Mouse (Mus musculus) MEL (cell line): ENCODE results near the gene Pard3b. TPM values are rescaled to one million over a fixed set of nuclear protein-coding genes. Genes with fewer than 3 reads are reported as not detected.

Source experiments
- DNase-seq: peaks from one replicate; pipeline ENCODE4 v3.0.0; 2011; ENCODE audit warnings: low read depth, low spot score
- H3K27ac ChIP-seq: 2 replicates; pipeline ENCODE4 v1.5.1; 2012; ENCODE audit warnings: low read depth, mild to moderate bottlenecking, control low read depth, low read length, moderate library complexity; ENCODE audit not compliant: control insufficient read depth
- H3K27me3 ChIP-seq, 2 experiments: fragments of 150-350 bp in 1 of 2; sonication (generic) in 1 of 2; 2 replicates each; pipeline ENCODE4 v1.6.1; 2012; ENCODE audit warnings: low read length in 2 of 2, mild to moderate bottlenecking in 2 of 2, improper control_type of control experiment in 1 of 2, moderate library complexity in 1 of 2; ENCODE audit not compliant: insufficient read depth in 2 of 2, control insufficient read depth in 1 of 2
- H3K36me3 ChIP-seq, 2 experiments: 2 replicates each; pipeline ENCODE4 v1.6.1; 2012 to 2014; ENCODE audit warnings: low read length in 2 of 2, improper control_type of control experiment in 1 of 2, inconsistent platforms in 1 of 2, mild to moderate bottlenecking in 1 of 2; ENCODE audit not compliant: insufficient read depth in 2 of 2, control insufficient read depth in 1 of 2
- H3K4me1 ChIP-seq, 2 experiments: fragments of 150-350 bp in 1 of 2; sonication (generic) in 1 of 2; 2 replicates each; pipeline ENCODE4 v1.6.1; 2012; ENCODE audit warnings: low read length in 2 of 2, improper control_type of control experiment in 1 of 2, mild to moderate bottlenecking in 1 of 2; ENCODE audit not compliant: insufficient read depth in 2 of 2, control insufficient read depth in 1 of 2
- H3K4me3 ChIP-seq, 2 experiments: fragments of 150-350 bp in 1 of 2; sonication (generic) in 1 of 2; 2 replicates each; pipeline ENCODE4 v1.5.1; 2012; ENCODE audit warnings: low read depth in 2 of 2, low read length in 2 of 2, mild to moderate bottlenecking in 2 of 2, moderate library complexity in 2 of 2, control low read depth in 1 of 2, improper control_type of control experiment in 1 of 2; ENCODE audit not compliant: control insufficient read depth in 1 of 2, insufficient read depth in 1 of 2
- H3K79me2 ChIP-seq: 2 replicates; pipeline ENCODE4 v1.6.1; 2012; ENCODE audit warnings: mild to moderate bottlenecking, low read length, moderate library complexity; ENCODE audit not compliant: control insufficient read depth, poor library complexity, insufficient read depth
- H3K9ac ChIP-seq: 2 replicates; pipeline ENCODE4 v1.6.1; 2012; ENCODE audit warnings: low read depth, mild to moderate bottlenecking, control low read depth, low read length, moderate library complexity; ENCODE audit not compliant: control insufficient read depth, poor library complexity, severe bottlenecking
- H3K9me3 ChIP-seq: fragments of 150-350 bp; sonication (generic); replicated peaks from 2 replicates; pipeline ENCODE4 v1.6.1; 2012; ENCODE audit warnings: mild to moderate bottlenecking, low read length, improper control_type of control experiment, moderate library complexity; ENCODE audit not compliant: insufficient read depth
- EP300 ChIP-seq, 2 experiments: IDR thresholded peaks; 2 replicates each; pipeline ENCODE4 v1.6.1; 2011; ENCODE audit warnings: improper control_type of control experiment in 2 of 2, low read length in 2 of 2, low read depth in 1 of 2, mild to moderate bottlenecking in 1 of 2
- ETS1 ChIP-seq: IDR thresholded peaks from 2 replicates; pipeline ENCODE4 v1.6.1; 2012; ENCODE audit warnings: low read depth, mild to moderate bottlenecking, inconsistent platforms, low read length, improper control_type of control experiment, moderate library complexity
- GABPA ChIP-seq: IDR thresholded peaks from 2 replicates; pipeline ENCODE4 v1.6.1; 2012; ENCODE audit warnings: low read depth, mild to moderate bottlenecking, inconsistent platforms, low read length, improper control_type of control experiment, moderate library complexity
- HCFC1 ChIP-seq: IDR thresholded peaks from 2 replicates; pipeline ENCODE4 v1.6.1; 2012; ENCODE audit warnings: low read depth, mild to moderate bottlenecking, inconsistent platforms, low read length, improper control_type of control experiment, moderate library complexity
- KAT2A ChIP-seq: conservative IDR thresholded peaks from 2 replicates; pipeline ENCODE4 v1.6.1; 2012; ENCODE audit warnings: low read depth, low read length, improper control_type of control experiment, inconsistent platforms
- MYB ChIP-seq: IDR thresholded peaks from 2 replicates; pipeline ENCODE4 v1.6.1; 2011; ENCODE audit warnings: mild to moderate bottlenecking, low read depth, low read length, improper control_type of control experiment
- MYC ChIP-seq: IDR thresholded peaks from 2 replicates; pipeline ENCODE4 v1.6.1; 2011; ENCODE audit warnings: low read depth, mild to moderate bottlenecking, low read length, improper control_type of control experiment, moderate library complexity
- NELFE ChIP-seq: IDR thresholded peaks from 2 replicates; pipeline ENCODE4 v1.6.1; 2011; ENCODE audit warnings: low read depth, low read length, improper control_type of control experiment
- RAD21 ChIP-seq: IDR thresholded peaks from 2 replicates; pipeline ENCODE4 v1.6.1; 2011; ENCODE audit warnings: mild to moderate bottlenecking, low read depth, low read length, improper control_type of control experiment
- SIN3A ChIP-seq: IDR thresholded peaks from 2 replicates; pipeline ENCODE4 v1.6.1; 2012; ENCODE audit warnings: low read length, improper control_type of control experiment, inconsistent platforms
- SMC3 ChIP-seq: IDR thresholded peaks from 2 replicates; pipeline ENCODE4 v1.6.1; 2011; ENCODE audit warnings: low read depth, low read length, improper control_type of control experiment
- TBP ChIP-seq: IDR thresholded peaks from 2 replicates; pipeline ENCODE4 v1.8.0; 2011; ENCODE audit warnings: low read depth, low read length, improper control_type of control experiment
- TCF12 ChIP-seq: IDR thresholded peaks from 2 replicates; pipeline ENCODE4 v1.6.1; 2014; ENCODE audit warnings: low read depth, mild to moderate bottlenecking, inconsistent platforms, low read length, improper control_type of control experiment, moderate library complexity
- ZMIZ1 ChIP-seq: IDR thresholded peaks from 2 replicates; pipeline ENCODE4 v1.6.1; 2012; ENCODE audit warnings: low read depth, mild to moderate bottlenecking, inconsistent platforms, low read length, improper control_type of control experiment, moderate library complexity
- polyA plus RNA-seq, 2 experiments: library from polyadenylated mRNA; stranded (reverse) in 1 of 2; unstranded in 1 of 2; fragments of >175 nt in 1 of 2; fragments of >200 nt in 1 of 2; gene quantifications; 2 replicates each; pipeline versions ENCODE4 v1.2.1 to v1.2.4; 2012; ENCODE audit warnings: low replicate concordance in 2 of 2, low read depth in 1 of 2; ENCODE audit not compliant: insufficient read length in 2 of 2, insufficient read depth in 1 of 2, missing spikeins in 1 of 2
- total RNA-seq: library from RNA; depleted of rRNA; stranded (reverse); fragments of 300-350 nt; gene quantifications from 2 replicates; pipeline ENCODE4 v1.2.3, GENCODE M21; 2012

The Pard3b gene
- total and polyA plus RNA-seq, 3 experiments = not detected

GRCm38 (mm10) chr1:62159592-62159991 is 521.0 kb downstream of the Pard3b start:
- Histone ChIP-seq H3K9me3 (no peaks in the 10 kb centered on the region), H3K36me3 (no peaks in the 10 kb centered on the region), H3K27ac (no peak overlapping the region), H3K9ac (no peak overlapping the region), H3K27me3 (no peaks in the 10 kb centered on the region), H3K4me3 (no peak overlapping the region), H3K4me1 (no peaks in the 10 kb centered on the region), H3K79me2 (no peaks in the 10 kb centered on the region)
- TF ChIP-seq ETS1 = no peak
- no peak for TF ChIP-seq MYB
- TF ChIP-seq EP300 (IDR thresholded peaks at IDR 0.05; ENCODE audit: low read depth in 1 of 2, low read length in 2 of 2) = no peak
- no peak for TF ChIP-seq SIN3A
- no peak for TF ChIP-seq SMC3
- no peak for TF ChIP-seq GABPA
- DNase-seq = no peak

- Histone ChIP-seq H3K9ac (no peak overlapping the region), H3K79me2 (no peaks in the 10 kb centered on the region), H3K4me1 (no peaks in the 10 kb centered on the region), H3K27me3 (no peaks in the 10 kb centered on the region), H3K36me3 (no peaks in the 10 kb centered on the region), H3K4me3 (no peak overlapping the region), H3K27ac (no peak overlapping the region), H3K9me3 (no peaks in the 10 kb centered on the region)
- TF ChIP-seq TCF12 (no peak), ZMIZ1 (no peak), NELFE (no peak), HCFC1 (no peak), RAD21 (no peak)
- no peak for DNase-seq
These were observed 536.5 kb downstream of the Pard3b start for GRCm38 (mm10) chr1:62175013-62175640.

- Histone ChIP-seq H3K9ac (no peak overlapping the region), H3K4me1 (no peaks in the 10 kb centered on the region), H3K79me2 (no peaks in the 10 kb centered on the region), H3K9me3 (no peaks in the 10 kb centered on the region), H3K4me3 (no peak overlapping the region), H3K36me3 (no peaks in the 10 kb centered on the region), H3K27ac (no peak overlapping the region), H3K27me3 (no peaks in the 10 kb centered on the region)
- no peak for TF ChIP-seq MYC
- TF ChIP-seq TBP = no peak
- no peak for TF ChIP-seq KAT2A
- DNase-seq = no peak
These were observed 543.0 kb downstream of the Pard3b start for GRCm38 (mm10) chr1:62181638-62182037.
